Mouse (Mus musculus) embryonic facial prominence, embryonic 15.5 days (tissue): ENCODE results near the gene Mon2. TPM values are rescaled to one million over a fixed set of nuclear protein-coding genes. Genes with fewer than 3 reads are reported as not detected.

ENCODE experiments used
- ATAC-seq: fragments of 200-750 bp; cut with Nextera tagmentation; 2 replicates; pipeline ENCODE4 v1.8.0; 2017; ENCODE audit warnings: low read depth, moderate TSS enrichment; ENCODE audit not compliant: insufficient number of reproducible peaks, low FRiP score, low TSS enrichment
- H3K27ac ChIP-seq: fragments of 300-500 bp; sonication (generic); replicated peaks from 2 replicates; pipeline ENCODE4 v1.5.1; 2015; ENCODE audit warnings: mild to moderate bottlenecking, inconsistent platforms
- H3K27me3 ChIP-seq: fragments of 300-500 bp; sonication (generic); 2 replicates; pipeline ENCODE4 v1.6.1; 2015; ENCODE audit warnings: inconsistent platforms
- H3K36me3 ChIP-seq: fragments of 300-500 bp; sonication (generic); 2 replicates; pipeline ENCODE4 v1.6.1; 2015; ENCODE audit warnings: mild to moderate bottlenecking, inconsistent platforms
- H3K4me1 ChIP-seq: fragments of 300-500 bp; sonication (generic); 2 replicates; pipeline ENCODE4 v1.6.1; 2015; ENCODE audit warnings: inconsistent platforms
- H3K4me2 ChIP-seq: fragments of 300-500 bp; sonication (generic); replicated peaks from 2 replicates; pipeline ENCODE4 v1.6.1; 2015; ENCODE audit warnings: mild to moderate bottlenecking, inconsistent platforms
- H3K4me3 ChIP-seq: fragments of 300-500 bp; sonication (generic); replicated peaks from 2 replicates; pipeline ENCODE4 v1.5.1; 2015; ENCODE audit warnings: mild to moderate bottlenecking, inconsistent platforms
- H3K9ac ChIP-seq: fragments of 300-500 bp; sonication (generic); 2 replicates; pipeline ENCODE4 v1.6.1; 2015; ENCODE audit warnings: inconsistent platforms
- H3K9me3 ChIP-seq: fragments of 300-500 bp; sonication (generic); replicated peaks from 2 replicates; pipeline ENCODE4 v1.6.1; 2016; ENCODE audit warnings: inconsistent platforms
- WGBS: fragments of 180-500 bp; shearing (Covaris S2); methylation state at CpG from one replicate; pipeline ENCODE4 v1.1.7; 2015; 5-methylcytosine and 5-hydroxymethylcytosine counted together
- polyA plus RNA-seq: library from polyadenylated mRNA; unstranded; fragments of >200 nt; fragmentation: Nextera tagmentation; extraction: Ambion mirVana; gene quantifications from 2 replicates; pipeline ENCODE4 v1.2.1, GENCODE M21; 2015

The Mon2 gene
- polyA plus RNA-seq, 1 experiment from 2014 or later, result 32.2 TPM

DNA sequence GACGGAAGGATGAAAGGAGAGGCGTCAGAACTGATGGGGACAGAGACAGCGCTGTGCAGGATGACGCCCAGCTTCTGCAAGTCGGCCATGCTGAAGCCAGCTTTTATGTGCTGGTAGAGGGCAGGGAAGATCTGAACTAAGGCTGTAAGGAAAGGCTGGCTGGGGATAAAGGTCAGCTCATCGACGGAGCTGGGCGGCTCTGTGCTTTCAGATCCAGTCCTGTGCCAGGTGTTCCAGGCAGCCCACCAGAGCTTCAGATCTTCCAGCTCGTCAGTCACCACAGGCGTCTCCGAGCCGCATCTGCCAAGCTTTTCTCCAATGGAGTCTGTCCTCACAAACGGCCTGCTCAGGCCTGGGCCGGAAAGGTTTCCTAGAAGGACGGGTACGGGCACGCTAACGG, 62.9 kb downstream of the Mon2 start:
- no peak overlapping the region for H3K27ac ChIP-seq
- no peak for ATAC-seq
- no peak overlapping the region for H3K4me2 ChIP-seq
- no peaks in the 10 kb centered on the region for H3K27me3 ChIP-seq
- 47% methylated on average over 18 of the region's 18 CpGs for WGBS
- peaks cover 60% of the 10 kb centered on the region for H3K36me3 ChIP-seq
- no peaks in the 10 kb centered on the region for H3K9me3 ChIP-seq
- H3K9ac ChIP-seq, result no peak overlapping the region
- no peaks in the 10 kb centered on the region for H3K4me1 ChIP-seq
- no peak overlapping the region for H3K4me3 ChIP-seq

DNA sequence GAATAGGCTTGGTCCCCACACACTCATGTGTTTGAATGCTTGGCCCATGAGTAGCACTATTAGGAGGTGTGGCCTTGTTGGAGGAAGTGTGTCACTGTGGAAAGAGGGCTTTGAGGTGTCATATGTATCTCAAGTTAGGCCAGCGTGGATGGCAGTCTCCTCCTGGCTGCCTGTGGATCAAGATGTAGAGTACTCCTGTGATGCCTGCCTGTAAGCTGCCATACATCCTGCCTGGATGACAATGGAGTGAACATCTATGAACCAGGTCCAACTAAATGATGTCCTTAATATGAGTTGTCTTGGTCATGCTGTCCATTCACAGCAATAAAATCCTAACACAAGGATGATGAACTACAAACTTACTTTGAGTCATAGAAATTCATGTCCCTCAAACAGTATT, 64.9 kb downstream of the Mon2 start:
- H3K27ac ChIP-seq, result no peak overlapping the region
- WGBS, result 83% methylated on average over 1 of the region's 1 CpGs
- peaks cover 67% of the 10 kb centered on the region for H3K36me3 ChIP-seq
- no peaks in the 10 kb centered on the region for H3K9me3 ChIP-seq
- no peak overlapping the region for H3K4me2 ChIP-seq
- no peaks in the 10 kb centered on the region for H3K4me1 ChIP-seq
- H3K27me3 ChIP-seq, result no peaks in the 10 kb centered on the region
- no peak for ATAC-seq
- H3K9ac ChIP-seq, result no peak overlapping the region
- H3K4me3 ChIP-seq, result no peak overlapping the region

DNA sequence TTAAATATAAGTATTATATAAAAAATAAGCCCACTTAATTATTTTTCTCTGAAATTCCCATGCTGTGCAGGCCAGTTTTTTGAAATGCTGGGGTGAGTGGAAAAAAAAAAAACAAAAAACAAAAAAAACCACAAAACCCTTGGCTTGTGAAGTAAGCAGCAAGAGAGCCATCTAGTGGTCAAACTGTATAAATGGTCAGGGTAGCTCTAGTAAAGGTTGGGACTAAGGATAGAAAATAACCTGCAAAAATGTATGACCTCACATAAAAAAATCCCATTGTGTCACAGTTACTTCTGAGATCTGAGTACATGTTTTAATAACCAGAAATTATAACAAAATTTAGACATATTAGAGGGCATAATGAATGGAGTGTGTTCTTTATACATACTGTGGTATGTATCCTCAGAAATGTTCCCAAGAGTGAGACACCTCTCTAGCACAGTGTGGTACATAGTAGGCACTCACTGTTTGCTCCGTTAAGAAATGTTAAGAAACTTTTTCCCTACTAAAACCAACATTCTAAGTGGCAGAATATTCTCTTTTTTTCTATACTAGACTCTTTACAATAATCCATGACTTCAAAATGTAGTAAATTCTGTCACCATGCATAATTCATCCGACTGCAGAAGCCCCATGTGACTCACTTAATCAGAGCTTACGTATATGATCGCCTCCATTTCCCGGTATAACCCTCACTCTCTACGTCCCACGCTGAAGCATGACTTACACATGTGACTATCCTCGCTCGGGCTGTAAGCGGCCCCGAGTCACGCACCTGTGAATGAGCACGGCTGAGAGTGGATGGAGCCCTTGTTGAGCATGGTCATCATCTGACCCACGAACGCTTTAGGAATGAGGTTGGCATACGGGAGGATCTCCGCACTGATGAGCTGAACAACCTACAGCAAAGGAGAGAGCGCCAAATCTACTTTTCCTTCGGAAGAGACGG, 70.8 kb downstream of the Mon2 start:
- Histone ChIP-seq H3K4me1 (peaks cover 5% of the 10 kb centered on the region; the same call in 1 of the 2 replicates), H3K36me3 (peaks cover 51% of the 10 kb centered on the region), H3K9me3 (no peaks in the 10 kb centered on the region), H3K4me3 (no peak overlapping the region), H3K4me2 (no peak overlapping the region), H3K9ac (no peak overlapping the region), H3K27ac (no peak overlapping the region; the same call in 1 of the 2 replicates), H3K27me3 (no peaks in the 10 kb centered on the region)
- ATAC-seq, result no peak
- WGBS, result 88% methylated on average over 20 of the region's 20 CpGs

DNA sequence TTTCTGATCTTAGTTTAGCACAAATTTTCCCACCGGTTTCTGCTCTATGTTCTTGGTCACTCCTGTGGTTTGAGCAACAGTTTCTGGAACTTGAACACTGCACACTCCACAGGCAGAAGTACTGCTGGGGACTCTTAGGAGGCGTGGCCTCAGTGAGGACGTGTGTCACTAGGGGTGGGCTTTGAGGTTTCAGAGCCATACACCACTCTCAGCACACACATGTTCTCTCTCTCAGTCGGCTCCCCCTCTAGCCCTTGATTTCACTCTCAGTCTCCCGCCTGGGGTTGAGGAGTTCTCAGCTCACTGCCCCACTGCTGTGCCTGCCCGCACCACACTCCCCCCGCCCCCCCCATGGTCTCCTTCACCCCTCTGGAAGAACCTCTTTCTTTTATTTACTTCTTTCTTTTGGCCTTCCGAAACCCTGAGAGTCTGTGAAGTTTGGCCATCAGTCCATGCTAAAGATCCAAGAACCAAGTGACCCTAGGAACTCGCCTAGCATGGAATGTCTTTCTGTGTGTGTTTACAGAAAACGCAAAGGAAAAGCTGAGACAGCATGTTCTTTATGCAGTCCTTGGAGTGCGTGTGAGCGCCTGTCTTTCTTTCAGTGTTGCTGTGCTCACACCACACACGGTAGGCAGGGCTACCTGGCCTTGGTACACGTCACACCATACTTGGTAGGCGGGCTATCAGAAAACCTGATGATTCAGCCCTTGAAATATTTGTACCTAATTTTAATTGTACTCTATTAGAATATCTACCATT, 71.6 kb downstream of the Mon2 start:
- Histone ChIP-seq H3K9me3 (no peaks in the 10 kb centered on the region), H3K36me3 (peaks cover 47% of the 10 kb centered on the region), H3K27me3 (no peaks in the 10 kb centered on the region), H3K4me3 (no peak overlapping the region), H3K4me2 (no peak overlapping the region), H3K9ac (no peak overlapping the region), H3K27ac (peak overlapping the region; percentile 72), H3K4me1 (peaks cover 5% of the 10 kb centered on the region; the same call in 1 of the 2 replicates)
- 0 out of 2 replicates have a peak, but pooled peaks have one; percentile 43 for ATAC-seq
- WGBS, result 74% methylated on average over 15 of the region's 15 CpGs

DNA sequence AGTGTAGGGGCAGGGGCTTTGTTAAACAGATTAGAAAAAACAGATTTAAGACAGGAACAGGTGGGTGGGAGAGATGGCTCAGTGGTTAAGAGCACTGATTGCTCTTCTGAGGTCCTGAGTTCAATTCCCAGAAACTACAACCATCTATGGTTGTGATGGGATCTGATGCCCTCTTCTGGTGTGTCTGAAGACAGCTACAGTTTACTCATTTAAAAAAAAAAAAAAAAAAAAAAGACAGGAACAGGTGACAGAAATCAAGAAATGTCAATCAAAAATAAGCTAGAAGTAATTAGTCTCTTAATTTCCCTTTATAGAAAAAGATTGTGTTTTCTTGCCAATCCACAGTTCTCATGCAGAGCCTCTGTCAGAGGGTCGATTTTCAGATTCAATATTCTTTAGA, 74.3 kb downstream of the Mon2 start:
- H3K4me1 ChIP-seq, result peaks cover 5% of the 10 kb centered on the region; the same call in 1 of the 2 replicates
- WGBS, result 72% methylated on average over 1 of the region's 1 CpGs
- no peak overlapping the region for H3K27ac ChIP-seq
- no peak overlapping the region for H3K4me3 ChIP-seq
- H3K27me3 ChIP-seq, result no peaks in the 10 kb centered on the region
- H3K4me2 ChIP-seq, result no peak overlapping the region
- no peaks in the 10 kb centered on the region for H3K9me3 ChIP-seq
- no peak for ATAC-seq
- H3K9ac ChIP-seq, result no peak overlapping the region
- peaks cover 57% of the 10 kb centered on the region for H3K36me3 ChIP-seq

DNA sequence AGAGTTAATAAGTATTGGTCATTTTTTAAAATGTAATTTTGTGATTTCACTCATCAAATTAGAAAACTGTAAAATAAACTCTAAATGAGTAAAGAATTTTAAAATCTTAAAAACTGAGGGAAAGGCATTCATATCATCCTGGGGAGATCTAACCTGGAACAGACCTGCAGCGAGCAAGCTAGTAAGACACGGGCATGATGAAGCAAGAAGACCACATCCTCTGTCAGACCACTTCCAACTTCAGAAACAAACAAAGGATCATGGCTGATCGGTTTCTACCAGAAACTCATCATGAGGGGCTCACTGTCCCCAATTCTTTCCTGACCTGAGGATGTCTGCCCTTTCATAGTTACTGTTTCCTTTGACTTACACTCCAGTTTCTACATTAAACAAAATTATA, 74.9 kb downstream of the Mon2 start:
- Histone ChIP-seq H3K9ac (no peak overlapping the region), H3K27me3 (no peaks in the 10 kb centered on the region), H3K27ac (no peak overlapping the region), H3K4me1 (peaks cover 5% of the 10 kb centered on the region; the same call in 1 of the 2 replicates), H3K36me3 (peaks cover 59% of the 10 kb centered on the region), H3K4me2 (no peak overlapping the region), H3K9me3 (no peaks in the 10 kb centered on the region), H3K4me3 (no peak overlapping the region)
- ATAC-seq, result no peak
- WGBS, result 83% methylated on average over 3 of the region's 3 CpGs

DNA sequence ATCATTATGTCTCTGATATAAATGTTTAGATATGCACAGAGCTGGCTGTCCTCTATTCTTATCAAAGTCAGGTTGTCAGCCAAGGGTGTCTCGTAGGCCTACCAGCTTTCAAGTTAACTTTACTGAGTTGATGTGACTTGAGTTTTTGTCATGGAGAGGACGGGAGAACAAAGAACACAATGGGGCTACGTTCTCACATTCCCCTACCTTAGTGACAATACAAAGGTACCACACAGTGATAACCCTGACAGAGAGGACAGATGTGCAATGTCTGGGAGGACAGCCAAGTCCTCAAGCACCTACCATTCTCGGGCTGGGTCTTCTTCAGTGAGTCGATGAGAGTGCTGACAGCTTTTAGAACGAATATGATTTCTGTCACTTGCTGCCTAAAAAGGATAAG, 76.9 kb downstream of the Mon2 start:
- no peaks in the 10 kb centered on the region for H3K27me3 ChIP-seq
- no peaks in the 10 kb centered on the region for H3K4me1 ChIP-seq
- no peak overlapping the region for H3K4me3 ChIP-seq
- WGBS, result 86% methylated on average over 6 of the region's 6 CpGs
- H3K9ac ChIP-seq, result no peak overlapping the region
- no peak overlapping the region for H3K4me2 ChIP-seq
- ATAC-seq, result no peak
- H3K27ac ChIP-seq, result no peak overlapping the region
- H3K9me3 ChIP-seq, result no peaks in the 10 kb centered on the region
- H3K36me3 ChIP-seq, result peaks cover 72% of the 10 kb centered on the region

DNA sequence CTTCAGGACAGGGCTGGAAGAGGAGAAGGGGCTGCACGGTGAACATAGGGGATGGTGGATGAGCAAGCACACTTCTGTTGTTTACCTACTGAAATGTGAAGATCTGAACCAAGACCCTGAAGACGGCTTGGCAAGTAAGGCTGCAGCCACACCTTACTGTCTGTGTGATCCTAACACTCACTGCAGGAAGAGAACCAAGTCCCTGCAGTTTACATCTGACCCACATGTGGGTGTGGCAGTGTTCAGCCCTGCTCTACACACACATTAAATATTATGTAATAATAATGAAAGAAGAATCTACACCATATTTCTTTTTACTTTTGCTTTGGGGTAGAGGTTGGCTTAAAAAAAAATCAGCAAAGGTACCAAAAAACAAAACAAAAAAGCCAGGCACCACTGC, 78.5 kb downstream of the Mon2 start:
- no peaks in the 10 kb centered on the region for H3K9me3 ChIP-seq
- no peak overlapping the region for H3K4me2 ChIP-seq
- no peaks in the 10 kb centered on the region for H3K4me1 ChIP-seq
- no peak overlapping the region for H3K9ac ChIP-seq
- no peaks in the 10 kb centered on the region for H3K27me3 ChIP-seq
- peaks cover 67% of the 10 kb centered on the region for H3K36me3 ChIP-seq
- H3K27ac ChIP-seq, result no peak overlapping the region
- no peak overlapping the region for H3K4me3 ChIP-seq
- no peak for ATAC-seq
- 88% methylated on average over 2 of the region's 2 CpGs for WGBS

DNA sequence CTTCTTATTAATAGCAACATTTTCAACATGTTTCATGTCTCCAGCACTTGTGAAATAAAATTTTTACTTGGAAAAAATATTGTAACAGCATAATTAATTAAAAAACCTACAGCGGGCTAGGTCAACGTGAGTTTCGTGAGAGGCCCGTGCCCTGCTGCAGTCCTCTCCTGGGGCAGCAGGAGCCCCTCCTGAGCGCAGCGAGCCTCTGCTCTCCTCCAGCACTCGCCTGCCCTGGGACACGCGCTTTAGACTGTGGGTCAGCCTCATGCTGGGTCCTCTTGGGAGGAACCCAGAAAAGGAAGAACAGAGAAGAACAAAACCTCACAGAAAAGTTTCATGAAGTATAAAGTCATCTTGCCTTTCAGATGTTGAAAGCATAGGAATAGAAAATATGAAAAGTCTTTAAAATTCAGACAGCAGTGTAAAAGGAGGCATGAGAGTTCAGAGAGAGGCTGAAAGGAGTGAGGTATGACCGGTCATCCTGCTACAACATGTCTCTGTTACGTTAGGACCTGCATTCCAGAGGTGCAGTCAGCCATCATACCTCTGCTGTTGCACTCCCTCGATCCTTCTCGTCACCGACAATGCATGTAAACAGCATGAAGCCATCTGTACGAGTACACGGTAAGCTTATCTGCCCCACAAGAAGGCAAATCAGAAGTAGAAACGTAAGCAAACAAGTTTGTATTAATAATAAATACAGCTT, 81.8 kb downstream of the Mon2 start:
- 63% methylated on average over 17 of the region's 17 CpGs for WGBS
- Histone ChIP-seq H3K9me3 (no peaks in the 10 kb centered on the region), H3K27ac (no peak overlapping the region), H3K27me3 (no peaks in the 10 kb centered on the region), H3K4me2 (no peak overlapping the region), H3K9ac (no peak overlapping the region), H3K36me3 (peaks cover 62% of the 10 kb centered on the region), H3K4me1 (peaks cover 13% of the 10 kb centered on the region), H3K4me3 (no peak overlapping the region)
- no peak for ATAC-seq

DNA sequence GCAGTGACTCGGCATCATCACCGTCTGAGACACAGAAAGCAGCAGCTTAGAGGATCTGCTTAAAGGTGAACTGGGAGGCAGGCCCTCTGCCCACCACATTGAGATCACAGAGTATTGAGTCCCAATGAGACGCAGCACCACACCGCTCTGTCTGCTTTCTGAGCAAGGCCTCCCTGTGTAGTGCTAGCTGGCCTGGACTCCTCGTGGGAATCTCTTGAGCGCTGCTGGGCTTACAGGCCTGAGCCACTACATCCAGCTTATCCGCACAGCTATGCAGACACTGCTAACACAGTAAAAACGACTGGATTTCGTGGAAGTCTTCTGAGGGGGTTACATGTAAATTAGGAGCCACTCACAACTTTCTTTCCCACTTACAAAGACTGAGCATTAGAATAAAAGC, 84.7 kb downstream of the Mon2 start:
- 85% methylated on average over 9 of the region's 9 CpGs for WGBS
- peak overlapping the region; percentile 68 for H3K27ac ChIP-seq

DNA sequence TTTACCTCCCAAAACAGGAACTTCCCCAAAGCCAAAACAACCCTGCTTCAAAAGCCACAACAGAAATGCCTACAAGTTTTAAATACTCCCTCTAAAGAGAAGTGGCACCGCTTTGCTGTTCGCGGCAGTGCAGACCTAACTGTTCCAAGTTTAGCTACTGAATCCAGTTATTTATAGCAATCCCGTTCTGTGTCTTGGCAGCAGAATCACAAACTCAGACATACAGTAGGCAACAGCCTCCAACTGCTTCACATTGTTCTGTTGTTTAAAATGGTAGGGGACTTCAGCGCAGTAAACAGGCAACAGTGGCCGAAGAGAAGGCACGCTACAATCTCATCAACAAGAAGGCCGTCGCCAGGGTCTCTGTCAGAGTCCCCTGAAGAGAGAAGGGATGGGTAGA, 85.3 kb downstream of the Mon2 start:
- Histone ChIP-seq H3K9ac (no peak overlapping the region), H3K4me3 (no peak overlapping the region), H3K4me2 (no peak overlapping the region), H3K36me3 (peaks cover 31% of the 10 kb centered on the region), H3K27ac (peak overlapping the region; percentile 68), H3K4me1 (peaks cover 26% of the 10 kb centered on the region), H3K27me3 (no peaks in the 10 kb centered on the region), H3K9me3 (no peaks in the 10 kb centered on the region)
- WGBS, result 72% methylated on average over 9 of the region's 9 CpGs
- ATAC-seq, result peak; percentile 53; the same call in 1 of the 2 replicates

More for the DNA sequence above, 84.7 kb downstream of the Mon2 start:
- H3K4me3 ChIP-seq, result no peak overlapping the region
- no peaks in the 10 kb centered on the region for H3K27me3 ChIP-seq
- no peak overlapping the region for H3K9ac ChIP-seq
- H3K4me1 ChIP-seq, result peaks cover 26% of the 10 kb centered on the region
- no peak for ATAC-seq
- H3K9me3 ChIP-seq, result no peaks in the 10 kb centered on the region
- H3K4me2 ChIP-seq, result no peak overlapping the region
- H3K36me3 ChIP-seq, result peaks cover 36% of the 10 kb centered on the region
